Mouse (Mus musculus) midbrain, embryonic 14.5 days (tissue): ENCODE results near the gene Trpc3. TPM values are rescaled to one million over a fixed set of nuclear protein-coding genes. Genes with fewer than 3 reads are reported as not detected.
"Not testable (repeated sequence)": the region's sequence is repeated elsewhere in the genome, so short reads cannot be mapped to it uniquely, and the experiment has no call there.

Experiments
- ATAC-seq: fragments of 200-750 bp; cut with Nextera tagmentation; 2 replicates; pipeline ENCODE4 v1.8.0; 2017; ENCODE audit warnings: moderate number of reproducible peaks, moderate library complexity; ENCODE audit not compliant: low FRiP score, low TSS enrichment
- DNase-seq: peaks from one replicate; pipeline ENCODE4 v3.0.0-alpha.2; 2015
- H3K27ac ChIP-seq: fragments of 300-500 bp; sonication (generic); replicated peaks from 2 replicates; pipeline ENCODE4 v1.5.1; 2014; ENCODE audit warnings: mild to moderate bottlenecking, low read depth, low read length, moderate library complexity
- H3K27me3 ChIP-seq: fragments of 300-500 bp; sonication (generic); 2 replicates; pipeline ENCODE4 v1.6.1; 2014; ENCODE audit warnings: low read length, control low read depth, mixed read lengths; ENCODE audit not compliant: control insufficient read depth, insufficient read depth
- H3K36me3 ChIP-seq: fragments of 300-500 bp; sonication (generic); 2 replicates; pipeline ENCODE4 v1.6.1; 2014; ENCODE audit warnings: low read length, control low read depth; ENCODE audit not compliant: control insufficient read depth, insufficient read depth
- H3K4me1 ChIP-seq: fragments of 300-500 bp; sonication (generic); 2 replicates; pipeline ENCODE4 v1.6.1; 2014; ENCODE audit warnings: mild to moderate bottlenecking, antibody characterized with exemption, low read length, control low read depth; ENCODE audit not compliant: control insufficient read depth, insufficient read depth
- H3K4me2 ChIP-seq: fragments of 300-500 bp; sonication (generic); 2 replicates; pipeline ENCODE4 v1.6.1; 2014; ENCODE audit warnings: mild to moderate bottlenecking, low read length, moderate library complexity
- H3K4me3 ChIP-seq: fragments of 300-500 bp; sonication (generic); replicated peaks from 2 replicates; pipeline ENCODE4 v1.5.1; 2014; ENCODE audit warnings: low read depth, low read length
- H3K9ac ChIP-seq: fragments of 300-500 bp; sonication (generic); replicated peaks from 2 replicates; pipeline ENCODE4 v1.6.1; 2014; ENCODE audit warnings: mild to moderate bottlenecking, low read length, moderate library complexity
- H3K9me3 ChIP-seq: fragments of 300-500 bp; sonication (generic); 2 replicates; pipeline ENCODE4 v1.6.1; 2016; ENCODE audit warnings: low read length, control low read depth, mixed read lengths; ENCODE audit not compliant: control insufficient read depth
- WGBS: fragments of 180-500 bp; shearing (Covaris S2); extraction: QIAGEN DNeasy Blood & Tissue Kit; methylation state at CpG from one replicate; pipeline ENCODE4 v1.1.7; 2014; 5-methylcytosine and 5-hydroxymethylcytosine counted together
- polyA plus RNA-seq: library from polyadenylated mRNA; unstranded; fragments of >200 nt; fragmentation: Nextera tagmentation; extraction: Ambion mirVana; gene quantifications from 2 replicates; pipeline ENCODE4 v1.2.1, GENCODE M21; 2014

Trpc3 gene
- polyA plus RNA-seq, 1 experiment from 2014 or later: 7.8 TPM

DNA sequence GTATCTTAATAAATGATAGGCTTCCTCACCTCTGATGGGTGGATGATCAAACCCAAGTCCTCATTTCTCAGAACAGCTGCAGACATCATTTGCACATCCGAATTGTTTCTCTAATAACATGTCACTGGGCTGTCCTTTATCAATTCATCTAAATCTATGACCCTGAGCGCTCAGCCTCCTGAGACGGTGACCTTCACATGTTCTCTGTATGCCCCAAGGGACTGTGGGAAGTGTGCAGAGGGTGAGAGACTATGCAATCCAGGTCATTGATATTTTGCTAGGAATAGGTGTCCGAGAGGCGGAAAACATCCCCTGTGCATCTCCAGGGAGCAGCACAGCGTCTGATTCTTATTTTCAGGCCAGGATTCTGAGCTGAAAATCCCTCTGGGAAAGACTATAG, 22.2 kb downstream of the Trpc3 start:
- Histone ChIP-seq H3K9me3 (no peaks in the 10 kb centered on the region), H3K4me3 (no peak overlapping the region), H3K27ac (no peak overlapping the region), H3K4me2 (no peak overlapping the region), H3K9ac (no peak overlapping the region), H3K4me1 (no peaks in the 10 kb centered on the region), H3K36me3 (no peaks in the 10 kb centered on the region), H3K27me3 (no peaks in the 10 kb centered on the region)
- DNase-seq (no peak), ATAC-seq (no peak)
- WGBS: 75% methylated on average over 6 of the region's 6 CpGs

DNA sequence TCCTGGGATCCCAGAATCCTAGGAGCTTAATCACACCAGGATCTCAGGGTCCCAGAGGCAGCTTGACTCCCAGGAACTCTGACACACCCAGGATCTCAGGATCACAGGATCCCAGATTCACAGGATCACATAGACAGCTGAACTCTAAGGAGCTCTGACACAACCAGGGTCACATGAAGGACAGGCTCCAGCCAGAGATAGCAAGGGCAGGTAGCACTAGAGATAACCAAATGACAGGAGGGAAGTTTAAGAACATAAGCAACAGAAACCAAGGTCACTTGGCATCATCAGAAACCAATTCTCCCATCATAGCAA, 44.8 kb downstream of the Trpc3 start:
- H3K4me2 ChIP-seq: not testable (repeated sequence)

DNA sequence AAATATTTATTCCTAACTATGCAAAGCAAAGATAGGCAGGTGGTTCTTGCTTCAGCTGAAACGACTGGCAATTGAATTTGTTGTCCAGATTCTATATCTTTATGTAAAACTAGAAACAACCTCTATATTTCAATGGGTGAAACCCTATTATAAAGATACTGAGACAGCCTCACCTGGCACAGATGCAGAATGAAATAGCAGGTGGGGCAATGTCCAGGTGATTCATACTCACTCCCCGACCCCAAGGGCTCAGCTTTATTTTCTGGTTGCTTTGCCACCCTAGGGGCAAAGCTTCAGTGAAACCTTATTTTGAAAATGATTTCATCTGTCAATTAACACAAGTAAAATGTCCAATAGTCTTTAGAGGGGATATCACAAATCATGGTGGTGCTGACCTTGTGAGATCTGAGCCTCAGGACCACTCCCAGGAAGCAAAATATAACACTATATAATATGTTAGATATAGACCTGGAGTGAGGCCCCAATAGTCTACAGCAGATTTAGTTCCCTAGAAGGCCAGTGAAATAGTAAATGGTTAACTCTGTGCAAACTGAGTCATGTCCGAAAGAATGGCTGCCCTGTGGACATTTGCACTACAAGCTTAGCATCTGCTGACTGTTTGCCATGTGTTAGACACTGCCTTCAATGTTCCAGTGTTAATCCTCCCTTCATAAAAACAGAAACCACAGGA, 45.3 kb downstream of the Trpc3 start:
- Histone ChIP-seq H3K9me3 (no peaks in the 10 kb centered on the region), H3K36me3 (no peaks in the 10 kb centered on the region), H3K4me3 (no peak overlapping the region), H3K4me2 (no peak overlapping the region), H3K27me3 (no peaks in the 10 kb centered on the region), H3K9ac (no peak overlapping the region), H3K4me1 (no peaks in the 10 kb centered on the region), H3K27ac (no peak overlapping the region)
- 87% methylated on average over 3 of the region's 3 CpGs for WGBS
- DNase-seq: no peak
- ATAC-seq: no peak

More for the DNA sequence above, 44.8 kb downstream of the Trpc3 start:
- not testable (repeated sequence) for H3K36me3 ChIP-seq, H3K9me3 ChIP-seq, H3K27ac ChIP-seq, H3K27me3 ChIP-seq, H3K4me3 ChIP-seq, ATAC-seq, H3K4me1 ChIP-seq, H3K9ac ChIP-seq, DNase-seq

DNA sequence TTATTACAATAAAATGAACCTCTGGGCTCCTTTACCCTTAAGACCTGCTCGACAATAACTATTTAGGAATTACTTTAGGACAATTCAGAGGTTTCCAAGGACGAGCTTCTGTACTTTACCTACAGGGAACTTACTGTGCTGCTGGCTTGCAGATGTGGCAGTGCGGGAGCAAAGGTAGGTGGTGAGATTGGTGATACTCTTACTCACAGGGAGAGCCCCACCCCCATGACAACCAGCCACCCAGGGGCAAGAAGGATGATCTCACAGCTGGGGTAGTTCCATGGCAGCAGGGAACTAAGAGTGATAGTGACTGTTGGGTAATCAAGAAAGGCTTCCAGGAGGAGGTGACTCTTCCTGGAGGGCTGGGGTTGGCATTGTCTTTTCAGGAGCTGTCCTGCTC, 46.6 kb downstream of the Trpc3 start:
- Histone ChIP-seq H3K9ac (no peak overlapping the region), H3K27ac (no peak overlapping the region), H3K9me3 (no peaks in the 10 kb centered on the region), H3K4me1 (no peaks in the 10 kb centered on the region), H3K27me3 (no peaks in the 10 kb centered on the region), H3K36me3 (no peaks in the 10 kb centered on the region), H3K4me3 (no peak overlapping the region), H3K4me2 (no peak overlapping the region)
- DNase-seq (no peak), ATAC-seq (no peak)
- WGBS: 81% methylated on average over 3 of the region's 3 CpGs

DNA sequence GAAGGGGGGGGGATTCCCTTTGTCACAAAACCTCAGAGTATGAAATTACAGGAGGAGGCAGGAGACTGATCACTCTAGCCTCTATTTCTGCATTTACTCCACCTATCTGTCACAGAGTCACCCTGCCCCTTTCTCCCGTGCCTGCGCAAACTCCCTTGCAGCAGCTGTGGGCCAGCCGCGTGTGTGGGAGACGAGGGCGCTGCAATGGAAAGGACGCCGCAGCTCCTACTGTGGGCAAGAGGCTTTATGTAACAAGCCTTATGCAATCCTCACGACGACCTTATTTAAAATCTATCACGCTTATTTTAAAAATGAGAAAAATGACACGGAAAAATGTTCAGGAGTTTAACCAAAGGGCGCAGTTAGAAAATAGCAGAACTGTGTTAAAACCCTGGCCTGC, 47.2 kb downstream of the Trpc3 start:
- WGBS: 77% methylated on average over 13 of the region's 13 CpGs
- Histone ChIP-seq H3K4me3 (no peak overlapping the region), H3K4me2 (no peak overlapping the region), H3K27me3 (no peaks in the 10 kb centered on the region), H3K4me1 (no peaks in the 10 kb centered on the region), H3K36me3 (no peaks in the 10 kb centered on the region), H3K9ac (no peak overlapping the region), H3K27ac (no peak overlapping the region), H3K9me3 (no peaks in the 10 kb centered on the region)
- no peak for DNase-seq
- ATAC-seq: no peak

DNA sequence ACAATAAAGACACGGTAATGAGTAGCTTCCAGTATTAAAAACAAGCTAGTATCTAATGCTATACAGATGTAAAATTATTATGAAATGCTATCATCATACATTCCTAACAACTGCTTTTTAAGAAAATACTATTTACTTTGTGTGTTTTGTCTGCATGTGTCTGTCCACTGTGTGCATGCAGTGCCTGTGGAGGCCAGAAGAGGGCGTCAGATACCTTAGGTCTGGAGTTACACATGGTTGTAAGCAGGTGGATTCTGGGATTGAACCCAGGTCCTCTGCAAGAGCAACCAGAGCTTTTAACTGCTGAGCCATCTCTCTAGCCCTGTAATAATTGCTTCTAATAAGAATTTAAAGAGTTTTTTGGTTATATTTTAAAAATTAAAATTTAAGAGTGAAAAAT, 49.2 kb downstream of the Trpc3 start:
- no peak overlapping the region for H3K9ac ChIP-seq
- WGBS: 64% methylated on average over 2 of the region's 2 CpGs
- H3K27me3 ChIP-seq: no peaks in the 10 kb centered on the region
- no peaks in the 10 kb centered on the region for H3K4me1 ChIP-seq
- H3K4me3 ChIP-seq: no peak overlapping the region
- H3K27ac ChIP-seq: no peak overlapping the region
- DNase-seq (no peak), ATAC-seq (no peak)
- no peak overlapping the region for H3K4me2 ChIP-seq
- no peaks in the 10 kb centered on the region for H3K9me3 ChIP-seq
- H3K36me3 ChIP-seq: no peaks in the 10 kb centered on the region

DNA sequence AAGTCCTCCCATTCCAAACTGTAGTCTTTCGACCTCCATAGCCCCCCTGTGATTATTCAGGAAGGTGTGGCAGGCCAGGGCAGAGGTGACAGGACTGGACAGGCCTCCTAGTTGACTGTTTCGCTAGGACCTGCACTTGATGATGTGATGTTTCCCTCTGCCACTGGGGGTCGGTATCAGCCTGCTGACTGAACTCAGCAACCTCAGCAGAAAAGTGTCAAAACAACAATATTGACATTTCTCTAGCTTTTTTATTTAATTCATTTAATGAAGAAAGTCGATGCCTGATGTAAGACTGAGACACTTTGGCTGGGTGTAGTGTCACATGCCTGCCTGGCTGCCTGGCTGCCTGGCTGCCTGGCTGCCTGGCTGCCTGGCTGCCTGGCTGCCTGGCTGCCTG, 54.5 kb downstream of the Trpc3 start:
- Histone ChIP-seq H3K9ac (no peak overlapping the region), H3K4me2 (no peak overlapping the region), H3K27me3 (no peaks in the 10 kb centered on the region), H3K4me1 (no peaks in the 10 kb centered on the region), H3K4me3 (no peak overlapping the region), H3K9me3 (no peaks in the 10 kb centered on the region), H3K36me3 (no peaks in the 10 kb centered on the region), H3K27ac (no peak overlapping the region)
- WGBS: 23% methylated on average over 4 of the region's 4 CpGs
- ATAC-seq (peak; percentile 77), DNase-seq (peak; percentile 76)

DNA sequence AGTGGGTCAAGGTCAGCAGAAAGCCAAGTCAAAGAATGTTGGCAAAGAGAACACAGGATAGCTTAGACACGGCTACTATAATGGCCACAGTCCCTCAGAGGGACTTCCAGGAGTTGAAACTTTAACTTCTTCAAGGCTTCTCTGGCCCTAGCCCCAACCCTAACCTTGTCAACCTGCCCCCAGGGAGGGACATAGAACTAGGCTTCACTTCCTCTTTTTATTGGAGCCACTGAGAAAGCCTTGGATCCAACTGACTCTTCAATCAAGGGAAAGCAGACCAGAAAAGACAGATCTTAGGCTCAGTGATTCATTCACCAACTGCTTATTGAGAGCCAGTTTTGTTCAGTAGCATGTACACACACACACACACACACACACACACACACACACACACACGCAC, 63.2 kb downstream of the Trpc3 start:
- ATAC-seq: no peak
- no peaks in the 10 kb centered on the region for H3K9me3 ChIP-seq
- H3K4me1 ChIP-seq: no peaks in the 10 kb centered on the region
- no peak overlapping the region for H3K4me3 ChIP-seq
- no peak overlapping the region for H3K9ac ChIP-seq
- H3K27ac ChIP-seq: no peak overlapping the region
- no peaks in the 10 kb centered on the region for H3K27me3 ChIP-seq
- no peak for DNase-seq
- H3K36me3 ChIP-seq: no peaks in the 10 kb centered on the region
- WGBS: 78% methylated on average over 2 of the region's 2 CpGs
- no peak overlapping the region for H3K4me2 ChIP-seq

DNA sequence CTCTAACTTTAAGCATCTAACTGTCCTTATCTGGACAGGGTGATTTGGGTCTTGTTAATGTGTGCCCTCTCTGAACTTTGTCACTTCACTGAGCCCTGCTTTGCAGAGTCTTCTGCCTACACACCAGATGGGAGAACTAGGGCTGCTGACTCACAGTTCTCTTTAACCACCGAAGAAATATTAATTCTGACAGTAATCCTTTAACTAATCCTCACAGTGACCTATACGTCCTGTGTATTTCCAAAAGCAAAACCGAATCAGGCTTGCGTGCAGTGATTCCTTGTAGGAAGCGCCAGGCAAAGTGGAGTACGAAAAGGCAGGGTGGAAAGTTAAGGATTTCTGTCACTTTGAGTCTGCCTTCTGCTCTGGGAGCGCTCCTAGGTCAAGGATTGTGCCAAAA, 71.8 kb downstream of the Trpc3 start:
- WGBS: 58% methylated on average over 7 of the region's 7 CpGs
- H3K4me1 ChIP-seq: no peaks in the 10 kb centered on the region; the same call in 1 of the 2 replicates

More for the DNA sequence above, 71.8 kb downstream of the Trpc3 start:
- Histone ChIP-seq H3K36me3 (no peaks in the 10 kb centered on the region), H3K9ac (no peak overlapping the region), H3K4me3 (no peak overlapping the region), H3K4me2 (no peak overlapping the region), H3K27me3 (no peaks in the 10 kb centered on the region), H3K27ac (no peak overlapping the region), H3K9me3 (no peaks in the 10 kb centered on the region)
- DNase-seq: no peak
- ATAC-seq: no peak
